ENCODE assay signal across 8 mouse cellular contexts in genomic region chr5:92434571-92434985, GRCm38 (mm10). TPM values are rescaled to one million over a fixed set of nuclear protein-coding genes. Genes with fewer than 3 reads are reported as not detected.
DNase-seq lines count a peak whose midpoint lies in the region; ATAC-seq and TF ChIP-seq lines count a peak whose summit lies in the region.

No protein-coding gene starts in this region.

- H3K4me3 ChIP-seq in lung, adult 2 months (replicated peaks; ENCODE audit: extremely low read depth, low read depth, low read length), result peak overlapping the region; percentile 66
- peak overlapping the region; percentile 66 for H3K4me3 ChIP-seq in bone marrow, adult 2 months (replicated peaks; ENCODE audit: control insufficient read depth, low read depth, low read length)
- peak overlapping the region; percentile 94 for H3K4me3 ChIP-seq in forebrain, embryonic 15.5 days
- H3K4me3 ChIP-seq in liver, embryonic 12.5 days, result peak overlapping the region; percentile 79
- H3K4me3 ChIP-seq in stomach, embryonic 14.5 days (ENCODE audit: low read depth, low read length), result peak overlapping the region; percentile 91

- WGBS in lung, adult 2 months, result 1% methylated on average over 31 of the region's 39 CpGs
- WGBS in bone marrow, adult 2 months, result under 1% methylated on average over 32 of the region's 39 CpGs
- WGBS in forebrain, embryonic 15.5 days, result 0% methylated on average over 39 of the region's 39 CpGs
- WGBS in liver, embryonic 12.5 days (ENCODE audit: insufficient replicate concordance), result under 1% methylated on average over 38 of the region's 39 CpGs
- under 1% methylated on average over 37 of the region's 39 CpGs for WGBS in stomach, embryonic 14.5 days

- ATAC-seq in forebrain, embryonic 15.5 days (replicated peaks), result peak; percentile 69
- peak; percentile 78 for ATAC-seq in liver, embryonic 12.5 days
- ATAC-seq in stomach, embryonic 14.5 days (ENCODE audit: insufficient number of reproducible peaks, insufficient read depth, low FRiP score, low read depth), result peak; percentile 64

- TF ChIP-seq CTCF in lung, adult 2 months (IDR thresholded peaks at IDR 0.05; ENCODE audit: insufficient read depth, low read length), result no peak
- TF ChIP-seq CTCF in bone marrow, adult 2 months (IDR thresholded peaks at IDR 0.05; ENCODE audit: control insufficient read depth, insufficient read depth, low read length), result no peak

- no peak for DNase-seq in lung, adult 2 months
- no peak for DNase-seq in lung, postnatal 14 days
- no peak for DNase-seq in cerebellum, adult 9-11 months
- DNase-seq in frontal cortex, postnatal 10 days (ENCODE audit: low spot score in 2 of 2), result no peak

- peak overlapping the region; percentile 67 for H3K27ac ChIP-seq in bone marrow, adult 2 months (ENCODE audit: control insufficient read depth, insufficient read depth, low read depth, low read length, poor library complexity)
- peak overlapping the region; percentile 86 for H3K27ac ChIP-seq in forebrain, embryonic 15.5 days (replicated peaks)
- H3K27ac ChIP-seq in liver, embryonic 12.5 days, result peak overlapping the region; percentile 92
- H3K27ac ChIP-seq in stomach, embryonic 14.5 days (ENCODE audit: low read length), result peak overlapping the region; percentile 24; the same call in 1 of the 2 replicates

- H3K4me2 ChIP-seq in forebrain, embryonic 15.5 days (replicated peaks), result peak overlapping the region; percentile 70
- H3K4me2 ChIP-seq in liver, embryonic 12.5 days, result peak overlapping the region; percentile 85
- peak overlapping the region; percentile 73 for H3K4me2 ChIP-seq in stomach, embryonic 14.5 days (replicated peaks; ENCODE audit: low read depth, low read length)

- no peaks in the 10 kb centered on the region for H3K9me3 ChIP-seq in forebrain, embryonic 15.5 days
- H3K9me3 ChIP-seq in liver, embryonic 12.5 days (replicated peaks), result no peaks in the 10 kb centered on the region
- no peaks in the 10 kb centered on the region for H3K9me3 ChIP-seq in stomach, embryonic 14.5 days (ENCODE audit: control insufficient read depth, low read depth, low read length)

- H3K4me1 ChIP-seq in lung, adult 2 months (ENCODE audit: control insufficient read depth, insufficient read depth, low read length), result no peaks in the 10 kb centered on the region; the same call in 1 of the 2 replicates
- no peaks in the 10 kb centered on the region for H3K4me1 ChIP-seq in bone marrow, adult 2 months (ENCODE audit: control insufficient read depth, insufficient read depth, low read length)
- H3K4me1 ChIP-seq in forebrain, embryonic 15.5 days, result peaks cover 39% of the 10 kb centered on the region
- peaks cover 36% of the 10 kb centered on the region for H3K4me1 ChIP-seq in liver, embryonic 12.5 days
- H3K4me1 ChIP-seq in stomach, embryonic 14.5 days (ENCODE audit: control insufficient read depth, insufficient read depth, low read length), result peaks cover 4% of the 10 kb centered on the region; the same call in 1 of the 2 replicates

- no peaks in the 10 kb centered on the region for H3K27me3 ChIP-seq in forebrain, embryonic 15.5 days
- no peaks in the 10 kb centered on the region for H3K27me3 ChIP-seq in liver, embryonic 12.5 days (replicated peaks)
- H3K27me3 ChIP-seq in stomach, embryonic 14.5 days (ENCODE audit: control insufficient read depth, insufficient read depth, low read length), result no peaks in the 10 kb centered on the region

- H3K9ac ChIP-seq in forebrain, embryonic 15.5 days (replicated peaks), result peak overlapping the region; percentile 78
- peak overlapping the region; percentile 90 for H3K9ac ChIP-seq in liver, embryonic 12.5 days
- peak overlapping the region; percentile 84 for H3K9ac ChIP-seq in stomach, embryonic 14.5 days (replicated peaks; ENCODE audit: low read depth, low read length)

- TF ChIP-seq POLR2A in lung, adult 2 months (IDR thresholded peaks at IDR 0.05; ENCODE audit: borderline replicate concordance, extremely low read depth, low read depth, low read length), result no peak
- no peak for TF ChIP-seq POLR2A in bone marrow, adult 2 months (IDR thresholded peaks at IDR 0.05; ENCODE audit: borderline replicate concordance, control insufficient read depth, low read depth, low read length)

- no peaks in the 10 kb centered on the region for H3K36me3 ChIP-seq in forebrain, embryonic 15.5 days
- H3K36me3 ChIP-seq in liver, embryonic 12.5 days, result peaks cover 11% of the 10 kb centered on the region
- H3K36me3 ChIP-seq in stomach, embryonic 14.5 days (ENCODE audit: control insufficient read depth, insufficient read depth, low read length), result no peaks in the 10 kb centered on the region

RNA-seq across cellular contexts. Expression of gene Nup54, which starts 0.4 kb away (rescaled TPM):
- polyA plus RNA-seq in lung, adult 2 months (2012; rRNA removed), result 10.5 and 13.2 TPM in 2 replicates
- 7.8 and 19.4 TPM in 2 replicates for polyA plus RNA-seq in bone marrow, adult 2 months (2011; ENCODE audit: insufficient read depth, insufficient read length, low replicate concordance, missing spikeins)
- polyA plus RNA-seq in forebrain, embryonic 15.5 days (2015; fragmentation: Nextera tagmentation; extraction: Ambion mirVana), result 55.7 and 60.0 TPM in 2 replicates
- 49.0 and 49.2 TPM in 2 replicates for polyA plus RNA-seq in liver, embryonic 12.5 days (2016; fragmentation: Nextera tagmentation; extraction: Ambion mirVana)
- polyA plus RNA-seq in stomach, embryonic 14.5 days (2014; fragmentation: Nextera tagmentation; extraction: Ambion mirVana), result 53.5 and 55.2 TPM in 2 replicates

Comparison
In these comparisons a context has a peak if more than half of its experiments do, and no peak if none do; other contexts are left out.
1. H3K27ac ChIP-seq: peak in every context shown above with its lines; median percentile 92 in liver, embryonic 12.5 days; 86 in forebrain, embryonic 15.5 days; 67 in bone marrow, adult 2 months; 24 in stomach, embryonic 14.5 days.